Comparison of ENCODE assay signal across 22 mouse cellular contexts in genomic region chr11:121474831-121475230, GRCm38 (mm10). TPM values are rescaled to one million over a fixed set of nuclear protein-coding genes. Genes with fewer than 3 reads are reported as not detected.
"Had no signal": no experiment of that assay in that cellular context is flagged by ENCODE, and none has a peak within 500 bp of the region (broad histone marks: within the 10 kb centered on the region; RNA-seq: fewer than 3 reads in every experiment).

No protein-coding gene starts in this region.

- H3K27ac ChIP-seq: kidney, postnatal 0 days; layer of hippocampus, adult 2 months; limb, embryonic 15.5 days; liver, embryonic 13.5 days; lung, embryonic 15.5 days; midbrain, embryonic 10.5 days; midbrain, embryonic 13.5 days; stomach, embryonic 15.5 days had no signal

- H3K4me3 ChIP-seq: layer of hippocampus, adult 2 months; limb, embryonic 15.5 days; liver, embryonic 13.5 days; lung, embryonic 15.5 days; megakaryocyte, embryonic 14.5 days; midbrain, embryonic 10.5 days; midbrain, embryonic 13.5 days; stomach, embryonic 15.5 days had no signal

- H3K4me2 ChIP-seq: limb, embryonic 15.5 days; liver, embryonic 13.5 days; lung, embryonic 15.5 days; midbrain, embryonic 13.5 days; stomach, embryonic 15.5 days had no signal

- H3K9ac ChIP-seq: limb, embryonic 15.5 days; liver, embryonic 13.5 days; lung, embryonic 15.5 days; midbrain, embryonic 13.5 days; stomach, embryonic 15.5 days had no signal

- H3K4me1 ChIP-seq: lung, embryonic 15.5 days; midbrain, embryonic 13.5 days; stomach, embryonic 15.5 days had no signal

- H3K9me3 ChIP-seq: limb, embryonic 15.5 days; liver, embryonic 13.5 days; lung, embryonic 15.5 days; megakaryocyte, embryonic 14.5 days; midbrain, embryonic 10.5 days; midbrain, embryonic 13.5 days; stomach, embryonic 15.5 days had no signal

- ATAC-seq: midbrain, embryonic 16.5 days had no signal

- DNase-seq: kidney, adult 2 months; kidney, postnatal 25 days; layer of hippocampus, adult 9-11 months; liver, embryonic 13.5 days; lung, adult 18-20 months; lung, postnatal 14 days; lung, postnatal 4 days; right cerebral cortex, postnatal 14 days; right cerebral cortex, postnatal 4 days; thymus, adult 2 months; thymus, postnatal 14 days; thymus, postnatal 4 days had no signal

- H3K27me3 ChIP-seq: limb, embryonic 15.5 days; liver, embryonic 13.5 days; lung, embryonic 15.5 days; megakaryocyte, embryonic 14.5 days; midbrain, embryonic 13.5 days; stomach, embryonic 15.5 days had no signal

RNA-seq across cellular contexts. Expression of gene Zfp750, which starts 44.3 kb away (rescaled TPM):
- total RNA-seq: left cerebral cortex, adult 18-20 months had no signal
